Mouse (Mus musculus): ENCODE data around the gene Gfpt2. TPM values are rescaled to one million over a fixed set of nuclear protein-coding genes. Genes with fewer than 3 reads are reported as not detected.

Gene Gfpt2
- total RNA-seq, 2 experiments from 2014 or later = 4.3 to 11.2 TPM

GRCm38 (mm10) chr11:49876948-49877817 is 83.2 kb downstream of the Gfpt2 start:
- no peak for DNase-seq (ENCODE audit: low spot score in 2 of 2)

- DNase-seq (ENCODE audit: low spot score in 2 of 2) = no peak
Measured at GRCm38 (mm10) chr11:49879950-49880642, 86.1 kb downstream of the Gfpt2 start.

GRCm38 (mm10) chr11:49883394-49883793 is 89.4 kb downstream of the Gfpt2 start:
- DNase-seq (ENCODE audit: low spot score in 2 of 2) = no peak

Small RNAs within 50 kb of the gene (microRNA-seq; reads per million reads assigned to microRNA genes)
- gene Gm23813 (ENCODE audit: borderline number of aligned reads in 2 of 2) = 0 reads per million in 2 experiments

Other genes starting within 250 kb of the Gfpt2 start
- gene Olfr1380, start 237.3 kb upstream of the Gfpt2 start, total RNA-seq (2021) = not detected
- gene Flt4, start 184.9 kb upstream of the Gfpt2 start, total RNA-seq (2021) = 10 to 100 TPM; 14.4 to 14.5 TPM
- gene Scgb3a1, start 130.6 kb upstream of the Gfpt2 start, total RNA-seq (2021) = not detected
- 10 to 100 TPM; 34.5 to 42.0 TPM for gene Cnot6, start 81.5 kb upstream of the Gfpt2 start, total RNA-seq (2021)
- 10 to 100 TPM; 61.6 to 71.3 TPM for gene Mapk9, start 52.6 kb downstream of the Gfpt2 start, total RNA-seq (2021)
- gene Rasgef1c, start 107.7 kb downstream of the Gfpt2 start, total RNA-seq (2021) = under 1 TPM; 0.53 to 0.54 TPM
- gene Rnf130, start 231.2 kb downstream of the Gfpt2 start, total RNA-seq (2021) = 100 to 1,000 TPM in 1 of 2 experiments, 10 to 100 TPM in 1; 99.5 to 105 TPM

Data from adrenal gland, adult 18-20 months (tissue).